Mouse (Mus musculus) ES-Bruce4 (cell line): ENCODE results near the gene Dbndd2.

Experiments used
- EP300 ChIP-seq: IDR thresholded peaks from 2 replicates; pipeline ENCODE4 v1.6.1; 2011; ENCODE audit warnings: low read depth, low read length; ENCODE audit not compliant: insufficient read depth
- POLR2A ChIP-seq: IDR thresholded peaks from one replicate; pipeline ENCODE4 v1.8.1; 2011; ENCODE audit warnings: low read length; ENCODE audit not compliant: insufficient read depth

GRCm38 (mm10) chr2:164449341-164450042, 36.4 kb upstream of the Dbndd2 start:
- no peak for TF ChIP-seq EP300
- no peak for TF ChIP-seq POLR2A
